Mouse (Mus musculus): ENCODE measurements around the gene Zswim1. TPM values are rescaled to one million over a fixed set of nuclear protein-coding genes. Genes with fewer than 3 reads are reported as not detected.

The Zswim1 gene
- 7.7 and 9.3 TPM in 2 replicates for polyA plus RNA-seq (2012; rRNA removed)

DNA sequence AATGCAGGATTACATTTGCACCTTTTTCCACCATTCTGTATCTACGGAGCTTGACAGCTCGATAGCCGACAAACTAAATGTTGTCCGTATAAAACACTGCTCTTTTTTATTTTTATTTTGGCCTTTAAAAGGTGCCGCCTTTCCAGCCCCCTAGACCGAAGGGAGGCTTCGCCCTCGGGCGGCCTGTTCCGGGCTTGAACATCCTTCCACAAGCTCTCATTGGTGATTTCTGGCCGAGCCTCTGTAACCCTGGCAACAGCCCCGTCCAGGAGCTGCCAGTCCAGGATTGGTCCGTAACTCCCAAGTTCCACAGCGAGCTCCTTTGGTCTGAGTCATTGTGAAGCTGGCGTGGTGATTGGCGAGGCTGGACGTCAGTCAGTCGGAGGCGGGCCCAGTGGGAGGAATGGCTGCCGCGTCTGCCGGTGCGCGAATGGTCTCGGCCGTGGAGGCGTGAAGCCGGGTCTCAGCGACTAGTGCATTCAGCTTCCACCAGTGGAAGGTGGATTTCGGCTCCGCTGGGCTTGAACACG lies at the start of gene Zswim1:
Gene Zswim1, plus strand, starts transcription at position 51 of the 530 bp plus-strand sequence.
- Histone ChIP-seq H3K36me3 (ENCODE audit: control insufficient read depth, insufficient read depth, low read length) (peaks cover 25% of the 10 kb centered on the region), H3K27me3 (ENCODE audit: control insufficient read depth, insufficient read depth, low read length) (no peaks in the 10 kb centered on the region), H3K4me3 (ENCODE audit: extremely low read depth, insufficient read depth, insufficient read length) (peak within 1 kb of the TSS; percentile 97), H3K27ac (ENCODE audit: insufficient read depth, low read length) (peak within 1 kb of the TSS; percentile 84), H3K4me1 (ENCODE audit: control insufficient read depth, insufficient read depth, insufficient read length) (no peaks in the 10 kb centered on the region)
- WGBS: 1% methylated on average over 32 of the region's 32 CpGs
- TF ChIP-seq POLR2A (IDR thresholded peaks at IDR 0.05; ENCODE audit: low read depth, low read length): peak; percentile 73
- TF ChIP-seq CTCF (IDR thresholded peaks at IDR 0.05; ENCODE audit: extremely low read depth, insufficient read depth, insufficient read length, insufficient replicate concordance): no peak
- DNase-seq (ENCODE audit: low read depth in 1 of 2, low spot score in 2 of 2): peak; percentile 93 to 99

DNA sequence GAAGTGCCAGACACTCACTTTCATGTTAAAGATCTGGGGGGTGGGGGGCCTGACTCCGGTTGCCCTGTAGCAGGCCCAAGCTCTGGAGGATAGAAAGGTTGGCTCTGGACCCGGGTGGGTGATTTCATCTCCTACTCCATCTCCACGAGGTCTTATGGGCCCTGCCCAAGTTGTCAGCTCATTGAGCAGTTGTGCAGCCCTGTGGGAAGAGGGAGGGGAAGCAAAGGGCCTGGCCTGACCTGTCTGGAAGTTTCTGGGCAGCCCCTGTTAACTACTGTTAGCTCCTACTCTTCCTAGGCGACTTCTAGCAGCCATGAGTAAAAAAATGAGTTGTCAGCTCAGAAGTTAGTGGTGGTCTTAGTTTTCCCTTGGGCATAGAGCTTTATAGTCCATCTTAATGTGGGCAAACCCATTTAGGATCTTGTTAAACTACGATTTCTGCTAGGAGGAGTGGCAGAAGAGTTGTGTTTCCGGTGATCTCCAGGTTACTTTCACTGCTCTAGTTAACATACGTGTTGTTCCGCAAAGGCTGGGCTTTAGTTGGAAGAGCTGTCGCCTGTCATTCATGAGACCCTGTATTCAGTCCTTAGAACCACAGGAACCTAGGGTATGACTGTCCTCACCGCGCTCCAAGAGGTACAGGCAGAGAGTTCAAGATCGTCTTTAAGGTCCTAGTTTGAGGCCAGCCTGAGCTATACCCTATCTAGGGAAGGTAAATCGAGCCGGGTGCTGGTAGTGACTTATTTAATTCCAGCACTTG lies 49.1 kb upstream of the Zswim1 start:
- TF ChIP-seq CTCF (IDR thresholded peaks at IDR 0.05; ENCODE audit: extremely low read depth, insufficient read depth, insufficient read length, insufficient replicate concordance) (no peak), POLR2A (IDR thresholded peaks at IDR 0.05; ENCODE audit: low read depth, low read length) (no peak)
- WGBS: 85% methylated on average over 14 of the region's 14 CpGs
- H3K4me1 ChIP-seq (ENCODE audit: control insufficient read depth, insufficient read depth, insufficient read length): no peaks in the 10 kb centered on the region; the same call in 1 of the 2 replicates
- H3K4me3 ChIP-seq (ENCODE audit: extremely low read depth, insufficient read depth, insufficient read length): no peak overlapping the region
- no peaks in the 10 kb centered on the region for H3K36me3 ChIP-seq (ENCODE audit: control insufficient read depth, insufficient read depth, low read length)
- H3K27me3 ChIP-seq (ENCODE audit: control insufficient read depth, insufficient read depth, low read length): no peaks in the 10 kb centered on the region
- 0 out of 2 replicates have a peak overlapping the region, but pooled peaks have one; percentile 2 for H3K27ac ChIP-seq (ENCODE audit: insufficient read depth, low read length)
- DNase-seq (ENCODE audit: low read depth in 1 of 2, low spot score in 2 of 2): no peak

- H3K27ac ChIP-seq (ENCODE audit: insufficient read depth, low read length): no peak overlapping the region
- TF ChIP-seq POLR2A (IDR thresholded peaks at IDR 0.05; ENCODE audit: low read depth, low read length) (no peak), CTCF (IDR thresholded peaks at IDR 0.05; ENCODE audit: extremely low read depth, insufficient read depth, insufficient read length, insufficient replicate concordance) (no peak)
- H3K36me3 ChIP-seq (ENCODE audit: control insufficient read depth, insufficient read depth, low read length): no peaks in the 10 kb centered on the region
- 72% methylated on average over 5 of the region's 5 CpGs for WGBS
- H3K4me3 ChIP-seq (ENCODE audit: extremely low read depth, insufficient read depth, insufficient read length): no peak overlapping the region
- no peaks in the 10 kb centered on the region for H3K27me3 ChIP-seq (ENCODE audit: control insufficient read depth, insufficient read depth, low read length)
- DNase-seq (ENCODE audit: low read depth in 1 of 2, low spot score in 2 of 2): no peak
- no peaks in the 10 kb centered on the region; the same call in 1 of the 2 replicates for H3K4me1 ChIP-seq (ENCODE audit: control insufficient read depth, insufficient read depth, insufficient read length)
Observed at GRCm38 (mm10) chr2:164773989-164774364, 48.5 kb upstream of the Zswim1 start.

DNA sequence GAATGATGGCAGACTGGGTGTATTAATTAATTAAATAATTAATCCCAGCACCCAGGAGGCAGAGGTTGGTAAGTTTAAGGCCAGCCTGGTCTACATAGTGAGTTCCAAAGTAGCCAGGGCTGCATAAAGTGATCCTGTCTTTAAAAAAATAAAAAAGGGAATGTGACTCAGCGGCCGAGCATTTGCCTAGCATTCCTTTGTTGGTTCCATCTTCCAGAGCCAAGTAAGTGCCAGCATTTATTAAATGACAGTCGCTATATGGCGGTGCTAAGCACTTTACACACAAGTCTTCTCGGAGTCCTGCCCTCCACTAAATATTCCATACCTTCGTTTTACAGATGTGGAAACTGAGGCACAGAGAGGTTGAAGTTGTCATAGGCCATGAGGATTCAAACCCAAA lies 46.4 kb upstream of the Zswim1 start:
- Histone ChIP-seq H3K27me3 (ENCODE audit: control insufficient read depth, insufficient read depth, low read length) (no peaks in the 10 kb centered on the region), H3K27ac (ENCODE audit: insufficient read depth, low read length) (no peak overlapping the region), H3K4me1 (ENCODE audit: control insufficient read depth, insufficient read depth, insufficient read length) (no peaks in the 10 kb centered on the region), H3K36me3 (ENCODE audit: control insufficient read depth, insufficient read depth, low read length) (no peaks in the 10 kb centered on the region), H3K4me3 (ENCODE audit: extremely low read depth, insufficient read depth, insufficient read length) (no peak overlapping the region)
- WGBS: 92% methylated on average over 6 of the region's 6 CpGs
- TF ChIP-seq POLR2A (IDR thresholded peaks at IDR 0.05; ENCODE audit: low read depth, low read length) (no peak), CTCF (IDR thresholded peaks at IDR 0.05; ENCODE audit: extremely low read depth, insufficient read depth, insufficient read length, insufficient replicate concordance) (no peak)
- DNase-seq (ENCODE audit: low read depth in 1 of 2, low spot score in 2 of 2): no peak

- no peaks in the 10 kb centered on the region for H3K36me3 ChIP-seq (ENCODE audit: control insufficient read depth, insufficient read depth, low read length)
- H3K27ac ChIP-seq (ENCODE audit: insufficient read depth, low read length): no peak overlapping the region
- H3K27me3 ChIP-seq (ENCODE audit: control insufficient read depth, insufficient read depth, low read length): no peaks in the 10 kb centered on the region
- DNase-seq (ENCODE audit: low read depth in 1 of 2, low spot score in 2 of 2): no peak
- H3K4me1 ChIP-seq (ENCODE audit: control insufficient read depth, insufficient read depth, insufficient read length): no peaks in the 10 kb centered on the region
- TF ChIP-seq CTCF (IDR thresholded peaks at IDR 0.05; ENCODE audit: extremely low read depth, insufficient read depth, insufficient read length, insufficient replicate concordance) (no peak), POLR2A (IDR thresholded peaks at IDR 0.05; ENCODE audit: low read depth, low read length) (no peak)
- 78% methylated on average over 17 of the region's 17 CpGs for WGBS
- H3K4me3 ChIP-seq (ENCODE audit: extremely low read depth, insufficient read depth, insufficient read length): no peak overlapping the region
Observed at GRCm38 (mm10) chr2:164776801-164777200, 45.7 kb upstream of the Zswim1 start.

DNA sequence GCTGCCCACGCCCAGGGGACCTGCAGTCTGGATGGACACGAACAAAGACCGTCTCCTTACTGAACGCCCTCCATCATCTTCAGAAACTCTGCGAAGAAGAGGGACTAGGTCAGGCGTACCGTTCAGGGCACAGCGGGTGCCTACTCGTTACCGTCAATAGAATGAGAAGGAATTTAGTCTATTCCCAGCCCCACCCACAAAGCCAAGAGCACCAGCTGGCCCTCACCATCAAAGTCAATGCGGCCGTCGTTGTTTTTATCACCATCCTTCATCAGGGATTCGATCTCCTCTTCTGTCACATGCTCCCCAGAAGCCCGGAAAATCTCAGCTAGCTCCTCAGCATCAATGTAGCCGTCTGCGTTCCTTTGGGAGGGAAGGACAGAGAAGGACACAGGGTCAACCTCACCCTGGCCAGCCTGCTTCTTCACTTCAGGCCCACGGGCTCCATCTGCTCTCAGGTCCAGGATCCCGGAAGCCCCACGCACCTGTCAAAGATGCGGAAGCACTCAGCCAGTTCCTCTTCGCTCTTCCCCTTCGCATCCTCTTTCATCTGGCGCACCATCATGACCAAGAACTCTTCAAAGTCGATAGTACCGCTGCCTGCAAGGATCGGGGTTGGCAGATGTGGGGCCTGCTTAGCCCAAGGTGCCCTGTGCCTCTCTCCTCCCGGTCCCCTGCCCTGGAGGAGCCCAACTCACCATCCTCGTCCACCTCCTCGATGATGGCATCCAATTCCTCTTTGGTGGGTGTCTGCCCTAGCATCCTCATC lies 45.1 kb upstream of the Zswim1 start:
- no peaks in the 10 kb centered on the region for H3K36me3 ChIP-seq (ENCODE audit: control insufficient read depth, insufficient read depth, low read length)
- no peaks in the 10 kb centered on the region for H3K4me1 ChIP-seq (ENCODE audit: control insufficient read depth, insufficient read depth, insufficient read length)
- no peak for DNase-seq (ENCODE audit: low read depth in 1 of 2, low spot score in 2 of 2)
- H3K4me3 ChIP-seq (ENCODE audit: extremely low read depth, insufficient read depth, insufficient read length): no peak overlapping the region
- no peak overlapping the region for H3K27ac ChIP-seq (ENCODE audit: insufficient read depth, low read length)
- H3K27me3 ChIP-seq (ENCODE audit: control insufficient read depth, insufficient read depth, low read length): no peaks in the 10 kb centered on the region
- WGBS: 81% methylated on average over 30 of the region's 30 CpGs
- TF ChIP-seq POLR2A (IDR thresholded peaks at IDR 0.05; ENCODE audit: low read depth, low read length) (no peak), CTCF (IDR thresholded peaks at IDR 0.05; ENCODE audit: extremely low read depth, insufficient read depth, insufficient read length, insufficient replicate concordance) (no peak)
